Mouse (Mus musculus): Measurements from ENCODE around the gene Tgfb3. TPM values are rescaled to one million over a fixed set of nuclear protein-coding genes. Genes with fewer than 3 reads are reported as not detected.

The Tgfb3 gene
- polyA plus RNA-seq, 1 experiment from 2014 or later = 2.1 TPM

Other genes with a start within 250 kb of the Tgfb3 start
- gene Ift43, start 3.5 kb upstream of the Tgfb3 start, polyA plus RNA-seq (2014; fragmentation: Nextera tagmentation; extraction: Ambion mirVana) = 51.6 and 57.5 TPM in 2 replicates
- gene Gpatch2l, start 162.8 kb upstream of the Tgfb3 start, polyA plus RNA-seq (2014; fragmentation: Nextera tagmentation; extraction: Ambion mirVana) = 23.1 and 31.2 TPM in 2 replicates

All from midbrain, embryonic 14.5 days (tissue).